Mouse (Mus musculus): ENCODE measurements around the gene Zfp655. TPM values are rescaled to one million over a fixed set of nuclear protein-coding genes. Genes with fewer than 3 reads are reported as not detected.

The Zfp655 gene
- 43.4 and 45.9 TPM in 2 replicates for polyA plus RNA-seq (2016; fragmentation: Nextera tagmentation; extraction: Ambion mirVana)

DNA sequence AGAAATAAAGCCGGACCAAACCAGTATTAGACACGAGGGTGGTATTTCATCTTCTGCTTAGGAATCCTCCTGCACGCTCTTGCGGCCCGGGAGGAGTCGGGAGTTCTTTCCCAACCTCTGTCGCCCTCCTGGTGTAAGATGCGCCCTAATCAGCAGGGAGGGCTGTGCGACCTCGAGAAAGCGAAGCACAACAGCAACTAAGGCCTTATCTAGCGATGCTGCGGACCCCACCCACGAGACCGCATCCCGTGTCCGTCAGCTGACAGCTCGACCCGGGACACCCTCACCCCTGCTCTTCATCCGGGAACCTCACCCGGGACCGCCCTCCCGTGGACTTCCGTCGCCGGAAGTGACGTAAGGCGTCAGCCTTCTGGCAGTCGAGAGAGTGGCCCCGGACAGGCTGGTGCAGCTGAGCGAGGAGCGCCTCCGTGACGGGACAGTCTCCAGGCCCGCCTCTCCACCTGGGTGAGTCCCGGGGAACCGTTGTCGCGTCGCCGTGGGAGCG, at the start of gene Zfp655:
Gene Zfp655, plus strand, starts transcription at position 349 of the 505 bp plus-strand sequence.
- under 1% methylated on average over 42 of the region's 42 CpGs for WGBS
- peak; percentile 97 for ATAC-seq (ENCODE audit: low FRiP score, low read depth)
- peaks cover 18% of the 10 kb centered on the region; the same call in 1 of the 2 replicates for H3K4me1 ChIP-seq
- peak within 1 kb of the TSS; percentile 84 for H3K27ac ChIP-seq (replicated peaks)
- H3K4me2 ChIP-seq (replicated peaks) = peak within 1 kb of the TSS; percentile 66
- no peaks in the 10 kb centered on the region for H3K27me3 ChIP-seq
- no peaks in the 10 kb centered on the region for H3K9me3 ChIP-seq
- H3K4me3 ChIP-seq = peak within 1 kb of the TSS; percentile 85
- peaks cover 30% of the 10 kb centered on the region for H3K36me3 ChIP-seq
- H3K9ac ChIP-seq (replicated peaks) = peak within 1 kb of the TSS; percentile 93

DNA sequence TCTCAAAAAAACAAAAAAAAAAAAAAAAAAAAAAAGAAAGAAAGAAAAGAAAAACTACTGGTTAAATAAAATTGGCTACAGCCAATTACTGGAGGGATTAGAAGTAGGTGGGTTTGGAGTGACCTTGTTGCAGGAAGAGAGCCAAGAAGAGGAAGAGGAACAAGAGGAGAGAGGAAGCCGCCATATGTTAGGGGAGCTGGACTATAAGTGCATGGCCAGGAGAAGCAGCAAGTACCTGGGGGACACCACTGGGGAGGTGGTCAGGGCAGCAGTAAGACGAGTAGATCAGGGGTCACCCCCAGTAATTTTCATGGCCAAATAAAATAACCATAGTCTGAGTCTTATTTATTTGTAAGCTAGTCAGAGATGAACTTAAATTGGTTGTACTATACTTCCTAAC, 46.3 kb upstream of the Zfp655 start:
- Histone ChIP-seq H3K9ac (replicated peaks) (no peak overlapping the region), H3K4me3 (no peak overlapping the region), H3K4me1 (peaks cover 9% of the 10 kb centered on the region), H3K4me2 (replicated peaks) (no peak overlapping the region), H3K27ac (replicated peaks) (no peak overlapping the region), H3K27me3 (no peaks in the 10 kb centered on the region), H3K9me3 (no peaks in the 10 kb centered on the region), H3K36me3 (peaks cover 76% of the 10 kb centered on the region)
- ATAC-seq (ENCODE audit: low FRiP score, low read depth) = no peak
- WGBS = 93% methylated on average over 2 of the region's 2 CpGs

DNA sequence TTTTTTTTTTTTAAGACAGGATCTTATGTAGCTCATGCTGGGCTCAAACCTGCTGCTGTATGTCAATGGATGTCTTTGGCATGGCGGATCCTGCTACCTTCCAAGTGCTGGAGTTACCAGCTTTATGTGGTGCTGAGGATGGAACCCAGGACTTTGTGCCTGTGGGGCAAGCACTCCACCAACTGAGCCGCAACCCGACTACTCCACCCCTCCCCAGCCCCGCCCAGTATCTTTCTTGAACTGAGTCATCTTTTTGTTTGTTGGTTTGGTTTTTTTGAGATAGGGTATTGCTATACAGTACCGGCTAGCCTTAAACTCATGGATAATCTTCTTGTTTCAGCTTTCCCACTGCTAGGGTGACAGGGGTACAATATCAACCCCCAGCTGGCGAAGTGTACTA, 42.1 kb upstream of the Zfp655 start:
- H3K27me3 ChIP-seq = no peaks in the 10 kb centered on the region
- H3K9me3 ChIP-seq = no peaks in the 10 kb centered on the region
- no peak overlapping the region for H3K27ac ChIP-seq (replicated peaks)
- WGBS = 94% methylated on average over 6 of the region's 6 CpGs
- no peak overlapping the region for H3K9ac ChIP-seq (replicated peaks)
- H3K4me2 ChIP-seq (replicated peaks) = 0 out of 2 replicates have a peak overlapping the region, but pooled peaks have one; percentile 89
- peaks cover 20% of the 10 kb centered on the region for H3K4me1 ChIP-seq
- ATAC-seq (ENCODE audit: low FRiP score, low read depth) = no peak
- peaks cover 39% of the 10 kb centered on the region for H3K36me3 ChIP-seq
- H3K4me3 ChIP-seq = no peak overlapping the region

DNA sequence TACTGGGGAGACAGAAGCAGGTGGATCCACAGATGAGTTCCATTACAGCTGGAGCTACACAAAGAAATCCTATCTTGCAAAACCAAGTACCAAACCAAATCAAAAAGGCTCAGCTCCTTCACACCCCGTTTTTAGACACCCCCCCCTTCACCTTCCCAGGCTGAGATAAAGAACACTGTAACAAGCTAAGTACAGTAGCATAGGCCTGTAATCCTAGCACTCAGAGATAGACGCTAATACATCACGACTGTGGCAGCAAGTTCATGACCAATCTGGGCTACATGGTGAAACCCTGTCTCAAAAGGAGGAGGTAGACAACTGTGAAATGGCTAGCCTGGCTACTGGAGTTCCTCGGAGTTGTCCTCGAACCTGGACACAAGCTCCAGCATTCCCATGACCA, 41.1 kb upstream of the Zfp655 start:
- Histone ChIP-seq H3K36me3 (peaks cover 41% of the 10 kb centered on the region), H3K27me3 (no peaks in the 10 kb centered on the region), H3K4me2 (replicated peaks) (peak overlapping the region; percentile 89), H3K4me3 (peak overlapping the region; percentile 91), H3K9me3 (no peaks in the 10 kb centered on the region), H3K9ac (replicated peaks) (peak overlapping the region; percentile 96), H3K27ac (replicated peaks) (no peak overlapping the region), H3K4me1 (peaks cover 20% of the 10 kb centered on the region)
- no peak for ATAC-seq (ENCODE audit: low FRiP score, low read depth)
- 53% methylated on average over 5 of the region's 5 CpGs for WGBS

DNA sequence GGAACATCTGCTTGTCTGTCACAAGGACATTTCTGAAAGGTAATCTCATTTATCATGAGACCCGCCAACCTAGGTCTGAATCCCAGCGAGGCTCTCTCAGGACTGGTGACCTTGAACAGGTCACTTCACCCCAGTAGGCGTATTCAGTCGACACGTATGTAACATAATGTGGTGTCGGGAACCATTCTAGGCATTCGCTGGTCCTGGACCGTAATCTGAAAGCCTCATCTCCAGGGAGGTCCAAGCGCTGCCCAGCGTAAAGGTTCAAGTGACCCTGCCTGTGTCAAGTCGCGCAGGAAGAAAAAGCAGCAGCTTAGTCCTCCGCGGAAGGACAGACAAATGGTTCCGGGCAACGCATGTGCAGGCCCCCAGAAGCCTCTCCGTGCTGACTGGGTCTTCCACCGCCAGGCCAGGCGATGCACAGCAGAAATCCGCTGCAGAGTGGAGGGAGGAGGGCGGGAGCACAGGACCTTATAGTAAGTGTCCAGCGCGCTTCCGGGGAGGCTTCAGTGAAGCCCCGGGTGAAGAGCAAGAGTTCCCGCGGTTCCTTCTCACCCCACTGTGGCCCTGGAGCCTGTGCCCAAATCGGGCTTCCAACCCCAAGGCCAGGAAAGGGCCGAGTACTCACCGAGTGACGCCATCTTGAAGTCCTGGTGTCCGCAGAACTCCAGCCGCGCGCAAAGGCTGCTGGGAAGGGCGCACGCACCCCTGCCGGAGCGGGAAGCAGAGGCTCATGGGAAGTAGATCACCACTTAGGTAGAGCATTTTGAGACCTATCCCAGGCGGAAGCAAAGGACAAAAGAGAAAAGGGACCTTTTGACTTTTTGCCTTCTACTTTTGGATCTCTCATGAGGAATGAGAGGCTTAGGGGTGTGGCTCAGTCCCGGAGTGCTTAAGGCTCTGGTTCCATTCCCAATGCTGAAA, 40.4 kb upstream of the Zfp655 start:
- peak; percentile 93 for ATAC-seq (ENCODE audit: low FRiP score, low read depth)
- Histone ChIP-seq H3K9ac (replicated peaks) (peak overlapping the region; percentile 96), H3K9me3 (no peaks in the 10 kb centered on the region), H3K4me1 (peaks cover 20% of the 10 kb centered on the region), H3K36me3 (peaks cover 41% of the 10 kb centered on the region), H3K27ac (replicated peaks) (peak overlapping the region; percentile 86), H3K27me3 (no peaks in the 10 kb centered on the region), H3K4me2 (replicated peaks) (peak overlapping the region; percentile 89), H3K4me3 (peak overlapping the region; percentile 91)
- WGBS = under 1% methylated on average over 41 of the region's 41 CpGs

DNA sequence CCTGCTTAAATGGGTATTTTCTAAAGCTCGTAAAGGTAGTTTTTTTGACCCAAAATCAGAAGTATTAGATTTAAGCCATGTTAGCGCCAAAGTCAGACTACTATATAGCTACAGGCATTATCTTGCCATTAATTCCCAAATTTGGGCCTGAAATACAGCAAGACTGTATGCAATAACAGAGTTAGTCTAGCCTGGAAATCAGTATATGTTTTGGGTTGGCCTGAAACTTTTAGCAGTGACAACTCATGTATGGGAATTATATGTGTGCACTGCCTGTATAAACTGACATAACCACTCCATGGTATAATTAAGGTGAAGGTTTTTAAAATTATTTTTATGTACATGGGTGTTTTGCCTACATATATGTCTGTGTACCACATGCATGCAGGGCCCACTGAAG, 39.6 kb upstream of the Zfp655 start, which contains the start of gene Atp5j2:
Gene Atp5j2, minus strand, starts transcription at position 101 of the 400 bp plus-strand sequence.
- peak within 1 kb of the TSS; percentile 91 for H3K4me3 ChIP-seq
- peak within 1 kb of the TSS; percentile 86 for H3K27ac ChIP-seq (replicated peaks)
- H3K36me3 ChIP-seq = peaks cover 38% of the 10 kb centered on the region
- peak within 1 kb of the TSS; percentile 96 for H3K9ac ChIP-seq (replicated peaks)
- no peaks in the 10 kb centered on the region for H3K27me3 ChIP-seq
- 75% methylated on average over 2 of the region's 2 CpGs for WGBS
- H3K9me3 ChIP-seq = no peaks in the 10 kb centered on the region
- peak within 1 kb of the TSS; percentile 89 for H3K4me2 ChIP-seq (replicated peaks)
- peaks cover 20% of the 10 kb centered on the region for H3K4me1 ChIP-seq
- no peak for ATAC-seq (ENCODE audit: low FRiP score, low read depth)

DNA sequence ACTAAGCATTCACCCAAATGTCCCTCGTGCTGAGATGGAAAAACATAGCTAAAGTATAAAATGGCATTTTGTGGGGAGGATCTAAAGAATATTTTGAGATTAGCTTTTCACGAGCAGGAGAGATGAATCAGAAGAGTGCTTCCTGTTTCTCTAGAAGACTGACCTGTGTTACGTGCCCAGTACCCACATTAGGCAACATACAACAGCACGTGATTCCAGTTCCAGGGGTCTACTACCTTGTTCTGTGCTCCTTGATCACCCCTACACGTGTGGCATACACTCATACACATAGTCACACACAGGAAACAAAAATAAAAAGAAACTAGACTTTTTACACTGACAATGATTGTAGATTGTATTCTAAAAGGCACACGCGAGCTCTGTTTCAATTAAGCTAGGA, 31.1 kb upstream of the Zfp655 start:
- WGBS = 79% methylated on average over 7 of the region's 7 CpGs
- Histone ChIP-seq H3K4me3 (no peak overlapping the region), H3K27ac (replicated peaks) (no peak overlapping the region), H3K9me3 (no peaks in the 10 kb centered on the region), H3K4me2 (replicated peaks) (peak overlapping the region; percentile 99), H3K36me3 (peaks cover 21% of the 10 kb centered on the region), H3K4me1 (peaks cover 18% of the 10 kb centered on the region), H3K9ac (replicated peaks) (no peak overlapping the region), H3K27me3 (no peaks in the 10 kb centered on the region)
- ATAC-seq (ENCODE audit: low FRiP score, low read depth) = no peak

DNA sequence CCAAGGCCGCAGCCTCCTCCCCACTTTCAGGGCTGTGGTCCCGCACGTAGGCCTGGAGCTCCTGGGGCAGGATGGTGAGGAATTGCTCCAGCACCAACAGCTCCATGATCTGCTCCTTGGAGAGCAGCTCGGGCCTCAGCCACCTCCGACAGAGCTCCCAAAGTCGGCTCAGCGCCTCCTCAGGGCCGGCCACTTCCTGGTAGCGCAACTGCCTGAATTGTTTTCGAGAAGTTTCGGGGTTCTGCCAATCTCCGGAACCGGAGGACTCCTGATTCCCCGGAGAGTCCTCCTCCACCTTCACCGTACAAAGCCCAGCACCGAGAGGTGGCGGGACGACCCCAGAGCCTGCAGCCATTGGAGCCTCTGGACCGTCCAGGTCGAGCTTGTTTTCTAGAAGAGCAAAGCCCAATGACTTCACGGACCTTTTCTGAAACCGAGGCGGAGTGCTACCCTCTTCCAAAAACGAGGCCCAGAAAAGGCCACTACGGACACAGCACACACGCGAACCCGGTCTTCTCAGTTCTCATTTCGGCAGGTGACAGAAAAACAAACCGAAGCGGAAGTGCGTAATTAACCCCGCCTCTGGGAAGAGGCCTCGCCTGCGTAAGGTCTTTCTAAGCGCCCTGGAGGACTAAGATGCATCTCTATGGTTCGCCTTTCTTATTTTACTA, 30.1 kb upstream of the Zfp655 start, which contains the start of gene Zkscan14:
Gene Zkscan14, minus strand, starts transcription at position 548 of the 671 bp plus-strand sequence.
- Histone ChIP-seq H3K4me3 (peak within 1 kb of the TSS; percentile 82), H3K27ac (replicated peaks) (peak within 1 kb of the TSS; percentile 49), H3K36me3 (peaks cover 10% of the 10 kb centered on the region; the same call in 1 of the 2 replicates), H3K4me2 (replicated peaks) (peak within 1 kb of the TSS; percentile 99), H3K4me1 (peaks cover 23% of the 10 kb centered on the region), H3K27me3 (no peaks in the 10 kb centered on the region), H3K9me3 (no peaks in the 10 kb centered on the region), H3K9ac (replicated peaks) (peak within 1 kb of the TSS; percentile 83)
- peak; percentile 29 for ATAC-seq (ENCODE audit: low FRiP score, low read depth)
- WGBS = 1% methylated on average over 37 of the region's 37 CpGs

DNA sequence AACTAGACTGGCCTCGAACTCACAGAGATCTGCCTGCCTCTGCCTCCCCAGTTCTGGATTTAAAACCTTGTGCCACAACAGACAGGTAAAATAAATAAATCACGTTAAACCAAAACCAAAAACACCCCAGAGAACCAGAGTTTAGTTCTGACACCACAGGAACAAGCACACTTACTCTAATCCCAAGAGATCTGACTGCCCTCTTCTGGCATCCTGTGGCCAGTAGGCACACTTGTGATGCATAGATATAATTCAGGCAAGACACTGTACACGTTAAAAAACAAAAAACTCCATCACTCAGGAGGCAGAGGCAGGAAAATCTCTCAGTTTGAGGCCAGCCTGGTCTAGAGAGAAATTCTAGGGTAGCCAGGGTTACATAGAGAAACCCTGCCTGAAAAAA, 29.1 kb upstream of the Zfp655 start:
- no peaks in the 10 kb centered on the region for H3K9me3 ChIP-seq
- 51% methylated on average over 3 of the region's 3 CpGs for WGBS
- no peak overlapping the region for H3K4me3 ChIP-seq

DNA sequence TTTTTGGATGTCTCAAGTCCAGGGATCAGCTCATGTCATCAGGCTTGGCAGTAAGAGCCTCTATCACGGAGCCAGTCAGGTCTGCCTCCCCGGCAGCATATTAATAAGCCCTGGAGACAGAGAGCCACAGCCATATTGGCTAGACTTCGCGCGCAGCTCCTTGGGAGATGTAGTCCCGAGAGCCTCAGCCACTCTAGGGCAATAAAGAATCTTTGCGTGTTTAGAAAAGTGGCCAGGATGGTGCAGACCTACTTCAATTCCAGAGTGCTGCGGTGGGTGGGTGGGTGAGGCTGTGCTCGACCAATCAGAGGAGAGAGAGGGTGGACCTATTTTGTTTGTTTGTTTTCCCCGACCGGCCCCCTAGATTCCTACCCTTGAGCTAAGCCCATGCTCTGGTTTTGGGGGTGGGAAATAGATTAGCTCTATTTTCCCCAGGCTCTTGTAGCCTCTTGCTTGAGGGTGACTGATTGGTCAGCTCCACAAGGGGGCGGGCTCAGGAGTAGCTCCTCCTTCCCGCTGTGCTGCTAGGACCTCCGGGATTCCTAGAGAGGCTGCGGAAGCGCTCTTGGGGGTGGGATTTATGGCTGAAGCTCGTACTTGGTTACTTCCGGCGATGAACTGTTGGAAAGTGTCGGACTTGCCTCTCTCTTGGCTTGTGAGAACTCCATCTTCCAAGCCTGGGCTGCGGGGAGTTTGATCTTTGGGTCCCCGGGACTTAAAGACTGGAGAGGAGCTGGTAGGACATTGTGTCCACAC, 27.4 kb upstream of the Zfp655 start, which contains the start of gene Zkscan5:
Gene Zkscan5, plus strand, starts transcription at position 627 of the 756 bp plus-strand sequence.
- WGBS = under 1% methylated on average over 21 of the region's 22 CpGs

More for the DNA sequence above, 29.1 kb upstream of the Zfp655 start:
- Histone ChIP-seq H3K4me1 (peaks cover 23% of the 10 kb centered on the region), H3K4me2 (replicated peaks) (no peak overlapping the region), H3K36me3 (peaks cover 8% of the 10 kb centered on the region; the same call in 1 of the 2 replicates), H3K27ac (replicated peaks) (no peak overlapping the region), H3K27me3 (no peaks in the 10 kb centered on the region), H3K9ac (replicated peaks) (no peak overlapping the region)
- ATAC-seq (ENCODE audit: low FRiP score, low read depth) = no peak

DNA sequence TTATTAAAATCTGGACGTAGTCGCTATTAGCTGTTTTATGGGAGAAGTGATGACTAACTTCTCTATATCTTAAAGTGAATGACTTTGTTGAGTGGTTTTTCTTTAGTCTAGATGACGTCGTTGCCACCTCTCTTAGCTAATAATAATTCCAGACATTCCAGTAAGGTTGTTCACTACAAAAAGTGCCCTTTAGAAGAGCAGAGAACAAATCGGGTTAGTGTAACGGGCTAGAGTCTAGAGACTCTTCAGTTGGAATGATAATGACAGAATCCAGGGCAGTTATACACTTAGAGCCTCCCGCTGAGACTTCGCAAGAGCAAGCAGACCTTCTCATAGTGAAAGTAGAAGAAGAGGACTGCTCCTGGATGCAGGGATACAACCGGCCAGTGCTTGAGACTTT, 26.5 kb upstream of the Zfp655 start:
- Histone ChIP-seq H3K4me1 (peaks cover 23% of the 10 kb centered on the region), H3K9ac (replicated peaks) (peak overlapping the region; percentile 51; the same call in 1 of the 2 replicates), H3K27me3 (no peaks in the 10 kb centered on the region), H3K4me3 (peak overlapping the region; percentile 62), H3K9me3 (no peaks in the 10 kb centered on the region), H3K4me2 (replicated peaks) (peak overlapping the region; percentile 59), H3K27ac (replicated peaks) (no peak overlapping the region), H3K36me3 (peaks cover 18% of the 10 kb centered on the region)
- ATAC-seq (ENCODE audit: low FRiP score, low read depth) = no peak
- 28% methylated on average over 9 of the region's 9 CpGs for WGBS

More for the DNA sequence above, 27.4 kb upstream of the Zfp655 start, which contains the start of gene Zkscan5:
- Histone ChIP-seq H3K27me3 (no peaks in the 10 kb centered on the region), H3K4me3 (peak within 1 kb of the TSS; percentile 62), H3K36me3 (peaks cover 9% of the 10 kb centered on the region), H3K9ac (replicated peaks) (peak within 1 kb of the TSS; percentile 55), H3K27ac (replicated peaks) (peak within 1 kb of the TSS; percentile 83), H3K9me3 (no peaks in the 10 kb centered on the region), H3K4me1 (peaks cover 23% of the 10 kb centered on the region), H3K4me2 (replicated peaks) (peak within 1 kb of the TSS; percentile 59)
- peak; percentile 97 for ATAC-seq (ENCODE audit: low FRiP score, low read depth)
